Mouse (Mus musculus) intestine, postnatal 0 days (tissue): Measurements from ENCODE around the gene Lzic. TPM values are rescaled to one million over a fixed set of nuclear protein-coding genes. Genes with fewer than 3 reads are reported as not detected.

Source experiments
- ATAC-seq: fragments of 200-750 bp; cut with Nextera tagmentation; 2 replicates; pipeline ENCODE4 v1.8.0; 2017; ENCODE audit warnings: mild to moderate bottlenecking, moderate TSS enrichment, moderate library complexity
- H3K27ac ChIP-seq: fragments of 300-500 bp; sonication (generic); 2 replicates; pipeline ENCODE4 v1.5.1; 2014; ENCODE audit warnings: mild to moderate bottlenecking, low read depth, low read length, moderate library complexity
- H3K27me3 ChIP-seq: fragments of 300-500 bp; sonication (generic); replicated peaks from 2 replicates; pipeline ENCODE4 v1.6.1; 2014; ENCODE audit warnings: low read length, mixed read lengths; ENCODE audit not compliant: control insufficient read depth, insufficient read depth
- H3K36me3 ChIP-seq: fragments of 300-500 bp; sonication (generic); 2 replicates; pipeline ENCODE4 v1.6.1; 2014; ENCODE audit warnings: mild to moderate bottlenecking, moderate library complexity; ENCODE audit not compliant: control insufficient read depth, insufficient read depth
- H3K4me1 ChIP-seq: fragments of 300-500 bp; sonication (generic); replicated peaks from 2 replicates; pipeline ENCODE4 v1.6.1; 2014; ENCODE audit warnings: antibody characterized with exemption, low read length, mixed read lengths; ENCODE audit not compliant: control insufficient read depth, insufficient read depth
- H3K4me2 ChIP-seq: fragments of 300-500 bp; sonication (generic); replicated peaks from 2 replicates; pipeline ENCODE4 v1.6.1; 2014; ENCODE audit warnings: low read depth, mild to moderate bottlenecking, moderate library complexity
- H3K4me3 ChIP-seq: fragments of 300-500 bp; sonication (generic); 2 replicates; pipeline ENCODE4 v1.5.1; 2014; ENCODE audit warnings: low read depth, low read length
- H3K9ac ChIP-seq: fragments of 300-500 bp; sonication (generic); 2 replicates; pipeline ENCODE4 v1.6.1; 2014; ENCODE audit warnings: mild to moderate bottlenecking, low read depth, low read length
- H3K9me3 ChIP-seq: fragments of 300-500 bp; sonication (generic); 2 replicates; pipeline ENCODE4 v1.6.1; 2016; ENCODE audit warnings: mixed run types; ENCODE audit not compliant: control insufficient read depth
- CTCF ChIP-seq: sonication (generic); IDR thresholded peaks from 2 replicates; pipeline ENCODE4 v1.5.1; 2016; ENCODE audit warnings: low read depth, mild to moderate bottlenecking, control low read depth, antibody characterized with exemption, moderate library complexity
- WGBS: fragments of 180-500 bp; shearing (Covaris S2); extraction: QIAGEN DNeasy Blood & Tissue Kit; methylation state at CpG from one replicate; pipeline ENCODE4 v1.1.7; 2014; 5-methylcytosine and 5-hydroxymethylcytosine counted together
- polyA plus RNA-seq: library from polyadenylated mRNA; unstranded; fragments of >200 nt; fragmentation: Nextera tagmentation; extraction: Ambion mirVana; gene quantifications from 2 replicates; pipeline ENCODE4 v1.2.1, GENCODE M21; 2015

The Lzic gene
- polyA plus RNA-seq, 1 experiment from 2014 or later: 31.9 TPM

GRCm38 (mm10) chr4:149489415-149490240 is 4.6 kb downstream of the Lzic start:
- peaks cover 6% of the 10 kb centered on the region for H3K4me1 ChIP-seq
- peak overlapping the region; percentile 79 for H3K27ac ChIP-seq
- H3K36me3 ChIP-seq: peaks cover 49% of the 10 kb centered on the region
- 0 out of 2 replicates have a peak overlapping the region, but pooled peaks have one; percentile 9 for H3K4me2 ChIP-seq
- no peaks in the 10 kb centered on the region for H3K9me3 ChIP-seq
- WGBS: 51% methylated on average over 14 of the region's 14 CpGs
- H3K9ac ChIP-seq: no peak overlapping the region
- no peak overlapping the region for H3K4me3 ChIP-seq
- ATAC-seq: peak; percentile 82
- H3K27me3 ChIP-seq: no peaks in the 10 kb centered on the region
- no peak for TF ChIP-seq CTCF

- TF ChIP-seq CTCF: peak; percentile 57
- Histone ChIP-seq H3K27me3 (no peaks in the 10 kb centered on the region), H3K27ac (peak overlapping the region; percentile 37; the same call in 1 of the 2 replicates), H3K4me2 (no peak overlapping the region), H3K4me1 (peaks cover 6% of the 10 kb centered on the region; the same call in 1 of the 2 replicates), H3K4me3 (no peak overlapping the region), H3K9ac (no peak overlapping the region), H3K36me3 (peaks cover 62% of the 10 kb centered on the region), H3K9me3 (no peaks in the 10 kb centered on the region)
- 96% methylated on average over 3 of the region's 3 CpGs for WGBS
- ATAC-seq: no peak
Measured at GRCm38 (mm10) chr4:149491151-149491550, 6.1 kb downstream of the Lzic start.

- no peak overlapping the region for H3K4me2 ChIP-seq
- no peaks in the 10 kb centered on the region for H3K27me3 ChIP-seq
- H3K4me1 ChIP-seq: no peaks in the 10 kb centered on the region
- 73% methylated on average over 2 of the region's 2 CpGs for WGBS
- H3K9me3 ChIP-seq: no peaks in the 10 kb centered on the region
- no peak overlapping the region for H3K4me3 ChIP-seq
- H3K27ac ChIP-seq: no peak overlapping the region
- ATAC-seq: no peak
- no peak for TF ChIP-seq CTCF
- peaks cover 55% of the 10 kb centered on the region for H3K36me3 ChIP-seq
- no peak overlapping the region for H3K9ac ChIP-seq
Measured at GRCm38 (mm10) chr4:149496612-149497011, 11.6 kb downstream of the Lzic start.

- 80% methylated on average over 8 of the region's 8 CpGs for WGBS
Measured at GRCm38 (mm10) chr4:149498901-149499300, 13.9 kb downstream of the Lzic start.

GRCm38 (mm10) chr4:149499790-149500189 is 14.8 kb downstream of the Lzic start:
- Histone ChIP-seq H3K36me3 (peaks cover 47% of the 10 kb centered on the region), H3K27ac (no peak overlapping the region), H3K4me2 (no peak overlapping the region), H3K4me3 (no peak overlapping the region), H3K9me3 (no peaks in the 10 kb centered on the region), H3K9ac (no peak overlapping the region), H3K4me1 (no peaks in the 10 kb centered on the region), H3K27me3 (no peaks in the 10 kb centered on the region)
- 87% methylated on average over 5 of the region's 5 CpGs for WGBS
- ATAC-seq: no peak
- TF ChIP-seq CTCF: no peak

More at GRCm38 (mm10) chr4:149498901-149499300, 13.9 kb downstream of the Lzic start:
- H3K27ac ChIP-seq: no peak overlapping the region
- peaks cover 55% of the 10 kb centered on the region for H3K36me3 ChIP-seq
- no peak overlapping the region for H3K4me2 ChIP-seq
- TF ChIP-seq CTCF: no peak
- H3K9me3 ChIP-seq: no peaks in the 10 kb centered on the region
- no peaks in the 10 kb centered on the region for H3K4me1 ChIP-seq
- no peaks in the 10 kb centered on the region for H3K27me3 ChIP-seq
- H3K9ac ChIP-seq: no peak overlapping the region
- H3K4me3 ChIP-seq: no peak overlapping the region
- no peak for ATAC-seq

GRCm38 (mm10) chr4:149504363-149504762 is 19.3 kb downstream of the Lzic start:
- Histone ChIP-seq H3K9ac (no peak overlapping the region), H3K4me2 (no peak overlapping the region), H3K27me3 (no peaks in the 10 kb centered on the region), H3K4me3 (no peak overlapping the region), H3K27ac (no peak overlapping the region), H3K9me3 (no peaks in the 10 kb centered on the region), H3K4me1 (no peaks in the 10 kb centered on the region), H3K36me3 (peaks cover 16% of the 10 kb centered on the region; the same call in 1 of the 2 replicates)
- WGBS: 85% methylated on average over 5 of the region's 5 CpGs
- ATAC-seq: no peak
- TF ChIP-seq CTCF: no peak
